Mouse (Mus musculus): ENCODE data around the gene Trim40. TPM values are rescaled to one million over a fixed set of nuclear protein-coding genes. Genes with fewer than 3 reads are reported as not detected.
"Not testable (repeated sequence)": the region's sequence is repeated elsewhere in the genome, so short reads cannot be mapped to it uniquely, and the experiment has no call there.

Gene Trim40
- polyA plus RNA-seq, 1 experiment: not detected

DNA sequence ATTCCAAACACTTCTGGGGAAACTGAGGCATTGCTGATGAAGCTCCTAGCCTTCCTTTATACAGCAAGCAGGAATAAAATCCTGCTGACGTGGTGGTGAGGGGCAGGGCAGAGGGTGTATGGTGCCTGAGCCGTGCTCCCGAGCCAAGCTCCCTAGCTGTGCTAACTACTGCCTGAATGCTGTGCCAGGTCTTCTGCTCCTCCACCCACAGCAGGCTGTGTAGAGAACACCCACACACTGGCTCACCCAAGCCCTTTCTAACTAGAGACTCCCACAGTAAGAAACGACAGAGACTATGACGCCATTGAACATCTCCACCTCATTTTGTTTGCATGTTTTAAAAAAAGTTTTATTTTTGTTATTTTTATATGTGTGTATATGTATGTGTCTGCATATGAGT lies 10.1 kb upstream of the Trim40 start:
- 76% methylated on average over 5 of the region's 5 CpGs for WGBS
- Histone ChIP-seq H3K4me3 (replicated peaks; ENCODE audit: control insufficient read depth, low read depth, low read length) (no peak overlapping the region), H3K4me1 (ENCODE audit: control insufficient read depth, insufficient read depth, low read length) (no peaks in the 10 kb centered on the region), H3K27ac (ENCODE audit: control insufficient read depth, insufficient read depth, low read depth, low read length, poor library complexity) (no peak overlapping the region)
- no peak for TF ChIP-seq CTCF (IDR thresholded peaks at IDR 0.05; ENCODE audit: control insufficient read depth, insufficient read depth, low read length)
- TF ChIP-seq POLR2A (IDR thresholded peaks at IDR 0.05; ENCODE audit: borderline replicate concordance, control insufficient read depth, low read depth, low read length): no peak

DNA sequence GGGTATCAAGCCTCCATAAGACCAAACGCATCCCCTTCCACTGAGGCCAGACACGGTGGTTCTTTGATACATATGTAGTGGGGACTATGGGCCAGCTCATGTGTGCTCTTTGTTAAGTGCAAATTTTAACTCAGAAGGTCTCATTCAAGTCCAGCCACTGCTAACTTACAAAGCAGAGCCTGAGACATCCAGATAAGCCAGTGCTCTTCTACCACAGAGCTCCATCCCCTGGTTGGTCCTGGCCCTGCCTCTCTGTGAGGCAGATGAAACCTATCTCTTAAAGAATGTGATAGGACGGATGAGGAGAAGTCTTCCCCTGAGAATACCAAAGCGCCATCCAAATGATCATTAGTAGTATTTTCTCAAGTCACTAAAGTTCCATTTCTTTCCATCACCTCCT lies 9.5 kb upstream of the Trim40 start:
- no peak for TF ChIP-seq POLR2A (IDR thresholded peaks at IDR 0.05; ENCODE audit: borderline replicate concordance, control insufficient read depth, low read depth, low read length)
- TF ChIP-seq CTCF (IDR thresholded peaks at IDR 0.05; ENCODE audit: control insufficient read depth, insufficient read depth, low read length): no peak
- Histone ChIP-seq H3K4me1 (ENCODE audit: control insufficient read depth, insufficient read depth, low read length) (no peaks in the 10 kb centered on the region), H3K4me3 (replicated peaks; ENCODE audit: control insufficient read depth, low read depth, low read length) (no peak overlapping the region), H3K27ac (ENCODE audit: control insufficient read depth, insufficient read depth, low read depth, low read length, poor library complexity) (no peak overlapping the region)
- WGBS: 82% methylated on average over 4 of the region's 4 CpGs

DNA sequence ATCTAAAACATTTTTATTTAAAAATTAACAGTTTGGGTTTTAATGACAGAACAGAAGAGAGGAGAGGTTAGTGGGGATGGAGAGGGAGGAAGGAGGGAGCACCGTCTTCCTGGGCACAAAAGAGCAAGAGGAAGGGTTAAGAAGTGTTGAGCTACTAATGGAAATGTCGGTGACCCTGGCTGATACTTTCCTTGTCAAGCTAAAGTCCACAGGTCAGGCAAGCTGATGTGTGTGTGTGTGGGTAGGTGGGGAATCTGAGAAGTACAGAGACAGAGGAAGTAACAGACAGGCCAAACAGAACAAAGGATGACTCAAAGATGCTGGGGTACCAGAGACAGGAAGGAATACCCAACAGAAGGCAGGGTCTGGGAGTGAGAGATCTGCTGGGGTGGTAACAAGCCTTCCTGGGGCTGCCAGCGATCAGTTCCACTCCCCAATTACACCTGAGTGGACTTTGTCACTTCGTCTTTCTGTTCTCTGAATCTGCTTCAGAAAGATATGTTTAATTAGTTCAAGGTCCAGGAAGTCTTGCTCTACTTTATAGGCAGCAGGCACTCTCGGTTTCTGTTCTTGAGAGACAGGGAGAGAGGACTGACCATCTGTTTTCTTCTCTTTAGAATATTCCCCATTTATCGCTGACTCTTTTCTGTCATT lies 7.8 kb upstream of the Trim40 start, which contains the start of gene Trim31:
TSS of gene Trim31 (plus strand) at position 567 of the 654 bp plus-strand sequence.
- no peak within 1 kb of the TSS for H3K27ac ChIP-seq (ENCODE audit: control insufficient read depth, insufficient read depth, low read depth, low read length, poor library complexity)
- H3K4me3 ChIP-seq (replicated peaks; ENCODE audit: control insufficient read depth, low read depth, low read length): no peak within 1 kb of the TSS
- 66% methylated on average over 6 of the region's 6 CpGs for WGBS

GRCm38 (mm10) chr17:36897065-36897464 lies 7.1 kb upstream of the Trim40 start:
- no peak overlapping the region for H3K27ac ChIP-seq (ENCODE audit: control insufficient read depth, insufficient read depth, low read depth, low read length, poor library complexity)
- no peak for TF ChIP-seq POLR2A (IDR thresholded peaks at IDR 0.05; ENCODE audit: borderline replicate concordance, control insufficient read depth, low read depth, low read length)
- TF ChIP-seq CTCF (IDR thresholded peaks at IDR 0.05; ENCODE audit: control insufficient read depth, insufficient read depth, low read length): no peak
- H3K4me3 ChIP-seq (replicated peaks; ENCODE audit: control insufficient read depth, low read depth, low read length): no peak overlapping the region
- no peaks in the 10 kb centered on the region for H3K4me1 ChIP-seq (ENCODE audit: control insufficient read depth, insufficient read depth, low read length)

More for the DNA sequence above, 7.8 kb upstream of the Trim40 start, which contains the start of gene Trim31:
- TF ChIP-seq CTCF (IDR thresholded peaks at IDR 0.05; ENCODE audit: control insufficient read depth, insufficient read depth, low read length) (no peak), POLR2A (IDR thresholded peaks at IDR 0.05; ENCODE audit: borderline replicate concordance, control insufficient read depth, low read depth, low read length) (no peak)
- no peaks in the 10 kb centered on the region for H3K4me1 ChIP-seq (ENCODE audit: control insufficient read depth, insufficient read depth, low read length)

GRCm38 (mm10) chr17:36896583-36896982 lies 6.7 kb upstream of the Trim40 start:
- WGBS: 73% methylated on average over 1 of the region's 1 CpGs
- TF ChIP-seq POLR2A (IDR thresholded peaks at IDR 0.05; ENCODE audit: borderline replicate concordance, control insufficient read depth, low read depth, low read length) (no peak), CTCF (IDR thresholded peaks at IDR 0.05; ENCODE audit: control insufficient read depth, insufficient read depth, low read length) (0 out of 2 replicates have a peak, but pooled peaks have one; percentile 15)
- H3K4me1 ChIP-seq (ENCODE audit: control insufficient read depth, insufficient read depth, low read length): no peaks in the 10 kb centered on the region
- no peak overlapping the region for H3K27ac ChIP-seq (ENCODE audit: control insufficient read depth, insufficient read depth, low read depth, low read length, poor library complexity)
- no peak overlapping the region for H3K4me3 ChIP-seq (replicated peaks; ENCODE audit: control insufficient read depth, low read depth, low read length)

- H3K4me3 ChIP-seq (replicated peaks; ENCODE audit: control insufficient read depth, low read depth, low read length): no peak overlapping the region
- TF ChIP-seq POLR2A (IDR thresholded peaks at IDR 0.05; ENCODE audit: borderline replicate concordance, control insufficient read depth, low read depth, low read length): no peak
- TF ChIP-seq CTCF (IDR thresholded peaks at IDR 0.05; ENCODE audit: control insufficient read depth, insufficient read depth, low read length): no peak
- H3K27ac ChIP-seq (ENCODE audit: control insufficient read depth, insufficient read depth, low read depth, low read length, poor library complexity): no peak overlapping the region
- WGBS: 30% methylated on average over 5 of the region's 5 CpGs
- H3K4me1 ChIP-seq (ENCODE audit: control insufficient read depth, insufficient read depth, low read length): no peaks in the 10 kb centered on the region
Measured at GRCm38 (mm10) chr17:36893387-36893786, 3.5 kb upstream of the Trim40 start.

GRCm38 (mm10) chr17:36892362-36892761 lies 2.4 kb upstream of the Trim40 start:
- no peak overlapping the region for H3K27ac ChIP-seq (ENCODE audit: control insufficient read depth, insufficient read depth, low read depth, low read length, poor library complexity)
- WGBS: 5% methylated on average over 2 of the region's 2 CpGs
- H3K4me1 ChIP-seq (ENCODE audit: control insufficient read depth, insufficient read depth, low read length): no peaks in the 10 kb centered on the region
- TF ChIP-seq POLR2A (IDR thresholded peaks at IDR 0.05; ENCODE audit: borderline replicate concordance, control insufficient read depth, low read depth, low read length): no peak
- TF ChIP-seq CTCF (IDR thresholded peaks at IDR 0.05; ENCODE audit: control insufficient read depth, insufficient read depth, low read length): peak; percentile 46; the same call in 1 of the 2 replicates
- H3K4me3 ChIP-seq (replicated peaks; ENCODE audit: control insufficient read depth, low read depth, low read length): no peak overlapping the region

DNA sequence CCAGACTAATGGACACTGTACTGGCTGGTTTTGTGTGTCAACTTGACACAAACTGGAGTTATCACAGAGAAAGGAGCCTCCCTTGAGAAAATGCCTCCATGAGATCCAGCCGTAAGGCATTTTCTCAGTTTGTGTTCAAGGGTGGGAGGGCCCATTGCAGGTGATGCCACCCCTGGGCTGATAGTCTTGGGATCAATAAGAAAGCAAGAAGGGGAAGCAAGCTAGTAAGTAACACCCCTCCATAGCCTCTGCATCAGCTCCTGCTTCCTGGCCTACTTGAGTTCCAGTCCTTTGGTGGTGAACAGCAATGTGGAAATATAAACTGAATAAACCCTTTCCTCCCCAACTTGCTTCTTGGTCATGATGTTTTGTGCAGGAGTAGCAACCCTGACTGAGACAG lies 1.6 kb upstream of the Trim40 start:
- not testable (repeated sequence) for H3K4me3 ChIP-seq (replicated peaks; ENCODE audit: control insufficient read depth, low read depth, low read length); H3K27ac ChIP-seq (ENCODE audit: control insufficient read depth, insufficient read depth, low read depth, low read length, poor library complexity); H3K4me1 ChIP-seq (ENCODE audit: control insufficient read depth, insufficient read depth, low read length)
- WGBS: 90% methylated on average over 1 of the region's 1 CpGs

All from bone marrow, adult 2 months (tissue).